Mouse (Mus musculus) thymus, adult 2 months (tissue): ENCODE measurements at regions not wholly inside any gene's neighbourhood (a gene's known extent, or its start where the extent isn't known, plus 50 kb on each side); places are given as distances from the start of the nearest gene placed in this dataset.

Experiments used
- CTCF ChIP-seq: fragments of 200-500 bp; IDR thresholded peaks from 2 replicates; pipeline ENCODE4 v1.5.1; 2012; ENCODE audit warnings: mild to moderate bottlenecking, control low read depth, low read length, moderate library complexity, borderline replicate concordance; ENCODE audit not compliant: control insufficient read depth, poor library complexity, insufficient read depth; ENCODE audit errors: extremely low read depth
- POLR2A ChIP-seq: fragments of 200-500 bp; IDR thresholded peaks from 2 replicates; pipeline ENCODE4 v1.6.1; 2012; ENCODE audit warnings: mild to moderate bottlenecking, low read length, control low read depth, moderate library complexity; ENCODE audit not compliant: control insufficient read depth, poor library complexity, insufficient read depth; ENCODE audit errors: extremely low read depth

GRCm38 (mm10) chr10:17418227-17418685, 304.8 kb upstream of the Cited2 start:
- TF ChIP-seq CTCF (no peak), POLR2A (no peak)
